Mouse (Mus musculus) heart, adult 2 months (tissue): ENCODE measurements around the gene Pik3r5. TPM values are rescaled to one million over a fixed set of nuclear protein-coding genes. Genes with fewer than 3 reads are reported as not detected.

Experiments
- DNase-seq, 2 experiments: peaks; one replicate each; pipeline ENCODE4 v3.0.0; 2021
- H3K27ac ChIP-seq: fragments of 200-600 bp; 2 replicates; pipeline ENCODE4 v1.8.1; 2022
- H3K27me3 ChIP-seq: fragments of 200-500 bp; 2 replicates; pipeline ENCODE4 v1.6.1; 2012; ENCODE audit warnings: mild to moderate bottlenecking, low read length, inconsistent platforms, mixed read lengths; ENCODE audit not compliant: control insufficient read depth, insufficient read depth
- H3K36me3 ChIP-seq: fragments of 200-500 bp; 2 replicates; pipeline ENCODE4 v1.6.1; 2012; ENCODE audit warnings: low read length, inconsistent platforms; ENCODE audit not compliant: control insufficient read depth, insufficient read depth
- H3K4me1 ChIP-seq: fragments of 200-500 bp; 2 replicates; pipeline ENCODE4 v1.6.1; 2011; ENCODE audit warnings: low read length; ENCODE audit not compliant: control insufficient read depth, insufficient read depth
- H3K4me3 ChIP-seq: fragments of 200-600 bp; 2 replicates; pipeline ENCODE4 v1.8.1; 2022
- H3K79me2 ChIP-seq: fragments of 200-500 bp; replicated peaks from 2 replicates; pipeline ENCODE4 v1.6.1; 2012; ENCODE audit warnings: mild to moderate bottlenecking, inconsistent platforms, low read length, moderate library complexity, mixed read lengths; ENCODE audit not compliant: control insufficient read depth, insufficient read depth
- H3K9ac ChIP-seq: fragments of 200-500 bp; 2 replicates; pipeline ENCODE4 v1.6.1; 2012; ENCODE audit warnings: low read depth, mild to moderate bottlenecking, control low read depth, inconsistent platforms, low read length, mixed read lengths
- CTCF ChIP-seq: fragments of 200-600 bp; IDR thresholded peaks from 2 replicates; pipeline ENCODE4 v1.8.1; 2022; ENCODE audit warnings: antibody characterized with exemption, mild to moderate bottlenecking, moderate library complexity
- EP300 ChIP-seq: fragments of 200-500 bp; IDR thresholded peaks from 2 replicates; pipeline ENCODE4 v1.6.1; 2011; ENCODE audit warnings: low read depth, low read length, control low read depth; ENCODE audit not compliant: insufficient read depth
- POLR2A ChIP-seq: fragments of 200-500 bp; IDR thresholded peaks from 2 replicates; pipeline ENCODE4 v1.6.1; 2011; ENCODE audit warnings: mild to moderate bottlenecking, low read depth, low read length, control low read depth; ENCODE audit not compliant: insufficient read depth
- WGBS: fragments of 180-500 bp; shearing (Covaris S2); methylation state at CpG from one replicate; pipeline ENCODE4 v1.1.7; 2018; 5-methylcytosine and 5-hydroxymethylcytosine counted together
- intact Hi-C: fragments of 180-260 bp; cut with DNase I; formaldehyde crosslinking; loops from one replicate; pipeline ENCODE4 v1.15.1; 2025
- polyA plus RNA-seq: library from polyadenylated mRNA; depleted of rRNA; stranded (reverse); fragments of >200 nt; gene quantifications from 2 replicates; pipeline ENCODE4 v1.2.3, GENCODE M21; 2012
- total RNA-seq, 2 experiments: library from RNA; stranded (reverse); gene quantifications; 2 replicates each; pipeline ENCODE4 v1.2.3; 2021

The Pik3r5 gene
- total and polyA plus RNA-seq, 3 experiments = 0.84 to 2.9 (median 1.3) TPM

- Histone ChIP-seq H3K4me3 (no peak overlapping the region), H3K27me3 (no peaks in the 10 kb centered on the region), H3K79me2 (no peaks in the 10 kb centered on the region), H3K27ac (no peak overlapping the region), H3K36me3 (no peaks in the 10 kb centered on the region), H3K4me1 (peaks cover 2% of the 10 kb centered on the region), H3K9ac (no peak overlapping the region)
- intact Hi-C loops = no loop called here
- TF ChIP-seq EP300 = no peak
- no peak for TF ChIP-seq CTCF
- no peak for TF ChIP-seq POLR2A
- no peak for DNase-seq
- WGBS = 65% methylated on average over 5 of the region's 5 CpGs
Measured at GRCm38 (mm10) chr11:68472162-68472849, 40.4 kb downstream of the Pik3r5 start.

GRCm38 (mm10) chr11:68474600-68474999, 42.7 kb downstream of the Pik3r5 start:
- H3K36me3 ChIP-seq = no peaks in the 10 kb centered on the region
- H3K4me1 ChIP-seq = no peaks in the 10 kb centered on the region; the same call in 1 of the 2 replicates
- H3K79me2 ChIP-seq = no peaks in the 10 kb centered on the region
- H3K27me3 ChIP-seq = no peaks in the 10 kb centered on the region
- no peak overlapping the region for H3K27ac ChIP-seq
- WGBS = 39% methylated on average over 6 of the region's 6 CpGs
- H3K9ac ChIP-seq = no peak overlapping the region
- TF ChIP-seq CTCF = 0 out of 2 replicates have a peak, but pooled peaks have one; percentile 6
- no peak for TF ChIP-seq EP300
- TF ChIP-seq POLR2A = no peak
- peak in 1 of 2 experiments; percentile 34 for DNase-seq
- H3K4me3 ChIP-seq = no peak overlapping the region
- intact Hi-C loops = no loop called here

DNA sequence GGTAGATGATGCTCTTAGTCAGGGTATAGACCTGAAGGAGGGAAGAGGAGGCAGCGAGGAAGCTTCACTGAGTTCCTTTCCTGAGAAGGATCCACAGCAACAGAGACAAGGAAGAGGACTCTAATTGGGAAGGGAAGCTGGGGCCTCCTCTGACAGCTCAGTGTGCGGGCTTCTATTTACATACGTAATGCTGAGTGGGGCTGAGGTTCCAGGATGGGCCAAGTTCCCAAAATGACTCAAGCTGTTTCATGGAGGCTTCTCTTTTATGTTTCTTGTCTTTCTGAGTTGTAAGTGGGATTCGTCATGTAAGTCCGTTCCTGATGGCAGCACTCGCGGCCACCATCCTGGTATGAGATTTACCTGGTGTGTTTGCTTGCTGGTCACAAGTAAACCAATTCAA, 43.8 kb downstream of the Pik3r5 start:
- TF ChIP-seq CTCF (no peak), EP300 (no peak), POLR2A (no peak)
- 85% methylated on average over 7 of the region's 7 CpGs for WGBS
- Histone ChIP-seq H3K27me3 (no peaks in the 10 kb centered on the region), H3K4me3 (no peak overlapping the region), H3K36me3 (no peaks in the 10 kb centered on the region), H3K27ac (no peak overlapping the region), H3K9ac (no peak overlapping the region), H3K4me1 (no peaks in the 10 kb centered on the region; the same call in 1 of the 2 replicates), H3K79me2 (no peaks in the 10 kb centered on the region)
- DNase-seq = no peak
- intact Hi-C loops = loop anchor here (5.0 kb wide), 1 partner anchor 43 kb away; the partner anchor contains the start of gene Pik3r5

- TF ChIP-seq EP300 = no peak
- TF ChIP-seq CTCF = no peak
- TF ChIP-seq POLR2A = no peak
- Histone ChIP-seq H3K79me2 (no peaks in the 10 kb centered on the region), H3K27ac (no peak overlapping the region), H3K4me3 (no peak overlapping the region), H3K4me1 (no peaks in the 10 kb centered on the region; the same call in 1 of the 2 replicates), H3K27me3 (no peaks in the 10 kb centered on the region), H3K9ac (no peak overlapping the region), H3K36me3 (no peaks in the 10 kb centered on the region)
- WGBS = 56% methylated on average over 6 of the region's 6 CpGs
- intact Hi-C loops = loop anchor here (5.0 kb wide), 1 partner anchor 45 kb away; the partner anchor contains the start of gene Pik3r5
- no peak for DNase-seq
Measured at GRCm38 (mm10) chr11:68477661-68478060, 45.7 kb downstream of the Pik3r5 start.

- no peak overlapping the region for H3K9ac ChIP-seq
- DNase-seq = no peak
- intact Hi-C loops = loop anchor here (5.0 kb wide), 1 partner anchor 46 kb away; the partner anchor contains the start of gene Pik3r5
- no peak for TF ChIP-seq CTCF
- no peak for TF ChIP-seq POLR2A
- H3K79me2 ChIP-seq = no peaks in the 10 kb centered on the region
- peaks cover 3% of the 10 kb centered on the region for H3K4me1 ChIP-seq
- WGBS = 30% methylated on average over 3 of the region's 3 CpGs
- H3K36me3 ChIP-seq = no peaks in the 10 kb centered on the region
- H3K27me3 ChIP-seq = no peaks in the 10 kb centered on the region
- no peak overlapping the region for H3K4me3 ChIP-seq
- H3K27ac ChIP-seq = no peak overlapping the region
Measured at GRCm38 (mm10) chr11:68478574-68478981, 46.7 kb downstream of the Pik3r5 start.

- TF ChIP-seq EP300 = no peak
- peak; percentile 42 for TF ChIP-seq CTCF
- TF ChIP-seq POLR2A = no peak
- 99% methylated on average over 4 of the region's 4 CpGs for WGBS
- no peak overlapping the region for H3K27ac ChIP-seq
- H3K4me1 ChIP-seq = peaks cover 8% of the 10 kb centered on the region
- intact Hi-C loops = no loop called here
- H3K9ac ChIP-seq = no peak overlapping the region
- no peak for DNase-seq
- peaks cover 2% of the 10 kb centered on the region; the same call in 1 of the 2 replicates for H3K36me3 ChIP-seq
- no peaks in the 10 kb centered on the region for H3K27me3 ChIP-seq
- H3K79me2 ChIP-seq = no peaks in the 10 kb centered on the region
- no peak overlapping the region for H3K4me3 ChIP-seq
Measured at GRCm38 (mm10) chr11:68480660-68481059, 48.7 kb downstream of the Pik3r5 start.
